ENCODE assay signal across 19 mouse cellular contexts in genomic region chr4:133178305-133178704, GRCm38 (mm10). TPM values are rescaled to one million over a fixed set of nuclear protein-coding genes. Genes with fewer than 3 reads are reported as not detected.
DNase-seq lines count a peak whose midpoint lies in the region; ATAC-seq and TF ChIP-seq lines count a peak whose summit lies in the region.
"Had no signal": no experiment of that assay in that cellular context is flagged by ENCODE, and none has a peak within 500 bp of the region (broad histone marks: within the 10 kb centered on the region; RNA-seq: fewer than 3 reads in every experiment).

No protein-coding gene starts in this region.

- TF ChIP-seq EP300 in lung, postnatal 0 days (IDR thresholded peaks at IDR 0.05), result no peak
- TF ChIP-seq EP300 in liver, embryonic 14.5 days (IDR thresholded peaks at IDR 0.05; ENCODE audit: low read depth), result no peak

- no peak overlapping the region for H3K4me2 ChIP-seq in lung, postnatal 0 days (replicated peaks; ENCODE audit: low read depth, low read length)
- H3K4me2 ChIP-seq in liver, embryonic 14.5 days (ENCODE audit: low read depth), result peak overlapping the region; percentile 47
- H3K4me2 ChIP-seq in hindbrain, embryonic 13.5 days, result no peak overlapping the region
- H3K4me2 ChIP-seq: forebrain, embryonic 15.5 days; heart, embryonic 15.5 days had no signal

- peak; percentile 58 for DNase-seq in lung, postnatal 36 days
- no peak for DNase-seq in lung, postnatal 0 days (ENCODE audit: low spot score)
- DNase-seq in liver, embryonic 14.5 days (ENCODE audit: low read depth in 3 of 3, low spot score in 3 of 3), result peak in 1 of 3 experiments; percentile 62
- no peak for DNase-seq in frontal cortex, postnatal 36 days (ENCODE audit: low spot score in 2 of 2)
- no peak for DNase-seq in cerebellum, adult 18-20 months
- DNase-seq: adrenal gland, postnatal 25 days; cerebellum, postnatal 10 days; layer of hippocampus, adult 9-11 months; lung, postnatal 10 days; right cerebral cortex, postnatal 25 days; thymus, postnatal 4 days had no signal

- H3K9ac ChIP-seq in lung, postnatal 0 days (replicated peaks; ENCODE audit: low read depth), result no peak overlapping the region
- H3K9ac ChIP-seq in liver, embryonic 14.5 days (replicated peaks), result peak overlapping the region; percentile 27; the same call in 1 of the 2 replicates
- no peak overlapping the region for H3K9ac ChIP-seq in hindbrain, embryonic 13.5 days
- H3K9ac ChIP-seq: forebrain, embryonic 15.5 days; heart, embryonic 15.5 days had no signal

- no peak for ATAC-seq in lung, postnatal 0 days
- ATAC-seq in erythroblast, adult 5-6 weeks (replicated peaks; ENCODE audit: low FRiP score, poor library complexity, severe bottlenecking), result peak; percentile 93
- ATAC-seq in liver, embryonic 14.5 days (ENCODE audit: insufficient read depth), result peak; percentile 78
- no peak for ATAC-seq in hindbrain, embryonic 13.5 days (ENCODE audit: low FRiP score)
- ATAC-seq: forebrain, embryonic 15.5 days had no signal

- H3K27me3 ChIP-seq in lung, postnatal 0 days (replicated peaks; ENCODE audit: insufficient read depth, low read length), result no peaks in the 10 kb centered on the region
- no peaks in the 10 kb centered on the region for H3K27me3 ChIP-seq in liver, embryonic 14.5 days (ENCODE audit: control insufficient read depth, insufficient read depth, low read length)
- no peaks in the 10 kb centered on the region for H3K27me3 ChIP-seq in hindbrain, embryonic 13.5 days
- H3K27me3 ChIP-seq: forebrain, embryonic 15.5 days; heart, embryonic 15.5 days had no signal

- WGBS in lung, postnatal 0 days, result 61% methylated on average over 5 of the region's 5 CpGs
- WGBS in liver, embryonic 14.5 days (ENCODE audit: insufficient replicate concordance), result 15% methylated on average over 5 of the region's 5 CpGs
- 90% methylated on average over 5 of the region's 5 CpGs for WGBS in hindbrain, embryonic 13.5 days

- no peak for TF ChIP-seq CTCF in lung, postnatal 0 days (IDR thresholded peaks at IDR 0.05)
- TF ChIP-seq CTCF in liver, embryonic 14.5 days (IDR thresholded peaks at IDR 0.05; ENCODE audit: low read depth), result no peak

- H3K9me3 ChIP-seq in lung, postnatal 0 days (ENCODE audit: low read length), result no peaks in the 10 kb centered on the region
- no peaks in the 10 kb centered on the region for H3K9me3 ChIP-seq in liver, embryonic 14.5 days (ENCODE audit: control insufficient read depth, low read length)
- H3K9me3 ChIP-seq in hindbrain, embryonic 13.5 days, result no peaks in the 10 kb centered on the region
- H3K9me3 ChIP-seq: forebrain, embryonic 15.5 days; heart, embryonic 15.5 days; midbrain, embryonic 10.5 days had no signal

- H3K4me1 ChIP-seq in lung, postnatal 0 days (ENCODE audit: insufficient read depth, low read depth, low read length), result peaks cover 10% of the 10 kb centered on the region
- peaks cover 18 to 27% of the 10 kb centered on the region in 2 experiments for H3K4me1 ChIP-seq in liver, embryonic 14.5 days (replicated peaks; ENCODE audit: control insufficient read depth in 2 of 2, insufficient read depth in 2 of 2, low read length in 1 of 2)
- H3K4me1 ChIP-seq in hindbrain, embryonic 13.5 days (replicated peaks), result peaks cover 30% of the 10 kb centered on the region

- H3K4me3 ChIP-seq in lung, postnatal 0 days (ENCODE audit: low read depth, low read length), result no peak overlapping the region
- H3K4me3 ChIP-seq in liver, embryonic 14.5 days (ENCODE audit: insufficient read depth in 1 of 2, low read depth in 2 of 2, low read length in 2 of 2), result no peak overlapping the region
- H3K4me3 ChIP-seq in hindbrain, embryonic 13.5 days, result no peak overlapping the region
- H3K4me3 ChIP-seq: forebrain, embryonic 15.5 days; heart, embryonic 15.5 days; midbrain, embryonic 10.5 days had no signal

- H3K36me3 ChIP-seq in lung, postnatal 0 days (ENCODE audit: insufficient read depth, low read length), result peaks cover 23% of the 10 kb centered on the region; the same call in 1 of the 2 replicates
- peaks cover 8% of the 10 kb centered on the region for H3K36me3 ChIP-seq in liver, embryonic 14.5 days (replicated peaks; ENCODE audit: control insufficient read depth, insufficient read depth, low read depth)
- H3K36me3 ChIP-seq in hindbrain, embryonic 13.5 days, result peaks cover 7% of the 10 kb centered on the region
- H3K36me3 ChIP-seq: forebrain, embryonic 15.5 days had no signal

- no peak overlapping the region for H3K27ac ChIP-seq in lung, postnatal 0 days (ENCODE audit: low read length)
- peak overlapping the region; percentile 71 for H3K27ac ChIP-seq in liver, embryonic 14.5 days
- no peak overlapping the region for H3K27ac ChIP-seq in hindbrain, embryonic 13.5 days
- H3K27ac ChIP-seq: kidney, postnatal 0 days; midbrain, embryonic 10.5 days had no signal

RNA-seq across cellular contexts. Expression of gene Cd164l2, which starts 33.6 kb away (rescaled TPM):
- 8.7 and 10.3 TPM in 2 replicates for polyA plus RNA-seq in lung, postnatal 0 days (2015; fragmentation: Nextera tagmentation; extraction: Ambion mirVana)
- total RNA-seq in erythroblast, adult 5-6 weeks (2015; ENCODE audit: low replicate concordance), result not detected in 2 replicates
- total RNA-seq in erythroblast, adult 5-6 weeks (2017; ENCODE audit: low replicate concordance), result not detected in 2 replicates
- polyA plus RNA-seq in liver, embryonic 14.5 days (2012; rRNA removed), result 0.05 and 0.06 TPM in 2 replicates
- not detected in 2 replicates for polyA plus RNA-seq in liver, embryonic 14.5 days (2014; fragmentation: Nextera tagmentation; extraction: Ambion mirVana)
- 0.78 and 2.5 TPM in 2 replicates for polyA plus RNA-seq in hindbrain, embryonic 13.5 days (2015; fragmentation: Nextera tagmentation; extraction: Ambion mirVana)
- total RNA-seq: granulocyte monocyte progenitor cell, adult 5-6 weeks had no signal

RNA-seq across cellular contexts. Expression of gene Gpr3, which starts 34.0 kb away (rescaled TPM):
- polyA plus RNA-seq in lung, postnatal 0 days (2015; fragmentation: Nextera tagmentation; extraction: Ambion mirVana), result not detected in 2 replicates
- total RNA-seq in erythroblast, adult 5-6 weeks (2015; ENCODE audit: low replicate concordance), result not detected in 2 replicates
- not detected in 2 replicates for total RNA-seq in erythroblast, adult 5-6 weeks (2017; ENCODE audit: low replicate concordance)
- polyA plus RNA-seq in liver, embryonic 14.5 days (2012; rRNA removed), result 0.02 TPM in 1 of 2 replicates, not detected in the other
- not detected in 2 replicates for polyA plus RNA-seq in liver, embryonic 14.5 days (2014; fragmentation: Nextera tagmentation; extraction: Ambion mirVana)
- polyA plus RNA-seq in hindbrain, embryonic 13.5 days (2015; fragmentation: Nextera tagmentation; extraction: Ambion mirVana), result 0.52 and 1.4 TPM in 2 replicates
- total RNA-seq: adrenal gland, postnatal 25 days had no signal
- polyA plus RNA-seq: intestine, embryonic 14.5 days had no signal

RNA-seq across cellular contexts. Expression of gene Wasf2, which starts 48.0 kb away (rescaled TPM):
- 149 and 153 TPM in 2 replicates for polyA plus RNA-seq in lung, postnatal 0 days (2015; fragmentation: Nextera tagmentation; extraction: Ambion mirVana)
- 49.6 and 78.6 TPM in 2 replicates for total RNA-seq in erythroblast, adult 5-6 weeks (2015; ENCODE audit: low replicate concordance)
- total RNA-seq in erythroblast, adult 5-6 weeks (2017; ENCODE audit: low replicate concordance), result 40.3 and 58.8 TPM in 2 replicates
- polyA plus RNA-seq in liver, embryonic 14.5 days (2012; rRNA removed), result 11.4 and 12.0 TPM in 2 replicates
- 31.4 and 33.9 TPM in 2 replicates for polyA plus RNA-seq in liver, embryonic 14.5 days (2014; fragmentation: Nextera tagmentation; extraction: Ambion mirVana)
- polyA plus RNA-seq in hindbrain, embryonic 13.5 days (2015; fragmentation: Nextera tagmentation; extraction: Ambion mirVana), result 33.3 and 35.4 TPM in 2 replicates

Comparison
In these comparisons a context has a peak if more than half of its experiments do, and no peak if none do; other contexts are left out.
1. ATAC-seq: peak in erythroblast, adult 5-6 weeks (single experiment) and liver, embryonic 14.5 days (single experiment); none in lung, postnatal 0 days (single experiment) and hindbrain, embryonic 13.5 days (single experiment).